Mouse (Mus musculus) kidney, adult 8-10 months (tissue): ENCODE results near the gene Carmil1.

ENCODE experiments used
- DNase-seq, 2 experiments: peaks; one replicate each; pipeline ENCODE4 v3.0.0; 2022

Gene Carmil1

GRCm38 (mm10) chr13:24202314-24202713 lies 78.3 kb downstream of the Carmil1 start:
- DNase-seq, result no peak

DNA sequence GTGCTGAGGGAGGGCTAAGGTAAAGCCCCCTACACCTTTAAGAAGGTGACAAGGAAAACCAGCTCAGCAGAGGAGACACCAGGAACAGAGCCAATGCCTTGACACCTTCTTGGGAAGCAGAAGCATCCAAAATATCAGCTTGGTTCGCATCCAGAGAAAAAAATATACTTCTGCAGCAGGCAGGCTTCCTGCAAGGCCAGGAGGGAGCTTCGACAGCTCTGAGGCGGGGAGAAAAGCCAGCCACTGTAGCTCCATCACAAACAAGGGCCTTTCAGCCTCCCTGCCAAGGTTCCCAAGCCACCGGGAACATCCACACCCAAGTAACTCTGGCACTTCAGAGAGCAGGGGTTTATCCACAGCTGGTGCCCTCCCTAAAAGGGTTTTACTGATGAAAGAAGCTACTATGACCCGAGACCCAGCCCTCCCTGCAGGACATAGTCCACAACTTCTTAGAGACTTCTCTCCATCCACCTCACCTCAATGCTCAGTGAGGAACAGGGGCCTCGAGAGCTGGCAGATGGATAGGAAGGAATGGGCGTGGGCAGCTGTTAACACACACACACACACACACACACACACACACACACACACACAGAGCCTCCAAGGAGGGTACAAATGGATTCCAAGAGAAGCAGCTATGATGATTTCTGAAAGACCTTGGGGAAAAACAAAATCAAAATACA lies 80.6 kb downstream of the Carmil1 start:
- DNase-seq, result no peak

GRCm38 (mm10) chr13:24198396-24198924 lies 82.1 kb downstream of the Carmil1 start:
- DNase-seq, result no peak

DNA sequence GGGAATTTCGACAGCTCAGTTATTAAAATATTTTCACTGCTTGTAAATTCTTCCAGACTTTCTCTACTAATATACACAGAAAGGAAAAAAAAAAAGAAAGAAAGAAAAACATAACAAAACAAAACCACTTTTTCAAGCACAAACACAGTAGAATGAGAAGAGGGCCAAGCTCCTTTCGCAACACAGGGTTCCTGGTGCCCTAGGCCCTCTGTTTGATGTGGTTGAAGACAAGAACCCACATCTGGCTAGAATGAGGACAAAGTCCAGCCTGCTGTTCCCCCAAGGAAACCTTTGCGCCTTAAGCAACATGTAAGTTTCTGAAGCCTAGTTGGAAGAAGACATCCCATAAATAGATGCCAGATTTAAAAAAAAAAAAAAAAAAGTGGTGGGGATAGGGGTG lies 85.2 kb downstream of the Carmil1 start:
- no peak for DNase-seq

DNA sequence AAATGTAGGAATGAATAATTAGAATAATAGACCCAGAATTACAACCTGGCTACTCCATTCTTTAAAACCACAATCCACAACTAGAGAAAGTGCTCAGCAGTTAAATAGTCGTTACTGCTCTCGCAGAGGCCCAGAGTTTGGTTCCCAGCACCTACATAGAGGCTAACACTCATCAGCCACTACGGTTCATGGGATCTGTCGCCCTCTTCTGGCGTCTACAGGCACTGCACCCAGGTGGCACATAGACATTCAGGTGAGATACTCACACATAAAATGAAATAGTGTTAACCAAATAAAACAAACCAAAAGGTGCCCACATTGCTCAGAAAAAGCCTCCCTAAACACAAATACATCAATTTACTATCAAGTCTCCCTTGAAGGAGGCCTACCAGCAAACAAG lies 86.6 kb downstream of the Carmil1 start:
- no peak for DNase-seq

GRCm38 (mm10) chr13:24190875-24191663 lies 89.5 kb downstream of the Carmil1 start:
- DNase-seq, result no peak

DNA sequence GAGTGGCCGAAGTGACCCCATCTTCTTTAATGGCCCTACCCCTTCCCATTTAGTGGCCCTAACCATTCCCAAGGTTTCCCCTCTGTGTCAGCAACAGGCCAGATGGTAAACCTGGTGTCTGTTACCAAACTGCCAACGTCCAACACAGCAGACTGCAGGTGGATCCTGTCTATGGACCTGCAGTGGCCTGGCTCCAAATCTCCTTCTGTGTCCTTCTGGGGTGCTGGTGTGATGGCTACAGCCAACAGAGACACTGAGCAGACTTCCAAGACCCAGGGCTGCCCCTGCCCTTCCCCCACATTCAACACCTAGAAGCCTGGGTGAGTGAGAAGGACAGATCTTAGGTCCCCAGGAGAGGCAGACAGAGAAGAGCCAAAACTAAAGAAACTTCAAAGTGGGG lies 93.6 kb downstream of the Carmil1 start:
- no peak for DNase-seq

- DNase-seq, result no peak
Measured at GRCm38 (mm10) chr13:24185641-24186040, 95.0 kb downstream of the Carmil1 start.

- no peak for DNase-seq
Measured at GRCm38 (mm10) chr13:24182878-24183277, 97.7 kb downstream of the Carmil1 start.

- no peak for DNase-seq
Measured at GRCm38 (mm10) chr13:24179538-24179937, 101.1 kb downstream of the Carmil1 start.

- DNase-seq, result no peak
Measured at GRCm38 (mm10) chr13:24177600-24177999, 103.0 kb downstream of the Carmil1 start.

DNA sequence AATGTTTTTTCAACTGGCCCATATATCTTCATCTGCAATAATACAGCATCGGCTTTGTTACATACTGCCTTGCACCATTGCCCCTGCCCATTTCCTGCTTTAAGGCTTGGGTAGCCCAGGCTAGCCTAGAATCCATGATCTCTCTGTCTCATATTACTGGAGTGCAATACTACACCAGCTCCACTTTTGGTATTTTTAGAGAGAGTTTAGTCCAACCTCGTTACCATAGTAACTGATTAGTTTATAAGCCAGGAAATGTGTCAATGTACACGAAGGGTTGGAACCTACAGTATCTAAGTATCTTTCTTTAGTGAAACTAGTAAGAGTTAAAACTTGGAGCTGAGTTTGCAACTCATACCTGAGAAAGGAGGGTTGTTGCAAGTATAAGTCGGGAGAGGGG lies 103.8 kb downstream of the Carmil1 start:
- DNase-seq, result no peak

GRCm38 (mm10) chr13:24169658-24170057 lies 110.9 kb downstream of the Carmil1 start:
- no peak for DNase-seq

DNA sequence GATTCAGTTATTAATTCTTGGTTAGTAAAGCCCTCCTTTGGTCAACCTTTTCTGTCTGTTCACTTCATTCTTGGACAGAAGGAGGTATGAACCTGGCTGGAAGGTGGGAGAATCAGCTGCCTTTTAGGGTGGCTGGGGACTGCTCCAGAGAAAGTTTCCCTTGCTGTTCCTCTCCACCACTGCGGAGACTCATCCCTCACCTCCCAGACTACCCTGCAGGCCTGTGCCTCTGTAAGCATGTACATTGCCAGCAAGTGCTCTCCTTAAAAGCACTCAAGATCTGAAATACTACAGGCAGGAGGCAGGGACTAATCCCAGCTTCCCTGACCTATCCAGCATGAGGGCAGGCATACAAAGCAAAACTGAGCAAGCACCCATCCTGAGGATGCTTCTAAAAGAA lies 117.2 kb downstream of the Carmil1 start:
- DNase-seq, result no peak

DNA sequence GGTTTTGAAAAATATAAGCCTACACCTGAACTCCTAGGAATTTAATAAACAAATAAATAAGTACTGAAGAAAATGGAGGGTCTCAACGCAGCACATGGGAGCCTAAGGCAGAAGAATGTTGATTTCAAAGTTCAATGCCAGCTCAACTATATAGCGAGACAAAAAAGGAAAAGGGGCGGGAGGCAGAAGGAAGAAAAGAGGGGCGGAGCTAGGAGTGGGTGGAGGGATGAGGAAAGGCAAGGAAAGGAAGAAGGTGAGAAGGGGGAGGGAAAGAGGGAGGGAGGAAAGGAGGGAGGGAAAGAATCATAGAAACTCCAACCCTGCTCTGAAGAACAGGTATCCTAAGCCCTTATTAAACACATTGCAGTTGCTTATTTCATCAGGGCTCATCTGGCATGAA lies 119.5 kb downstream of the Carmil1 start:
- no peak for DNase-seq

- no peak for DNase-seq
Measured at GRCm38 (mm10) chr13:24159972-24160371, 120.6 kb downstream of the Carmil1 start.

GRCm38 (mm10) chr13:24159190-24159965 lies 121.2 kb downstream of the Carmil1 start:
- no peak for DNase-seq

GRCm38 (mm10) chr13:24157560-24158011 lies 123.0 kb downstream of the Carmil1 start:
- no peak for DNase-seq

DNA sequence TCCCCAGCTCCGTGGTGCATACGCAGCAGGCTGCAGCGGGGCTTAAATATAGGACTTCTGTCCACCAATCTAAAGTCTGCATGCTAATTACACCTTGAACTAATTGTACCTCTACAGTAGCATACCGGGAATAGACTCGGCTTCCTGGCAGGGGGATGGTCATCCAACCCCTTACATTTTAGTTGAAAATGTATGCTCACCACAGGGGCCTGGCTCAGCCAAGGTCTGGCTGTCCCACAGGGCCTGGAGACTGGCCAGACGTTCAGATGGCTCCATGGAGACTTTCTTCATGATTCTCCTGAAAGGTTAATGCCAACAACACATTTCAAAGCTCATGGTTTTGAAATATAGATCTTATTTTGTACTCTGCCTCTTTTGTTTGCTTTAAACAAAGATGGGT lies 125.4 kb downstream of the Carmil1 start:
- DNase-seq, result no peak

DNA sequence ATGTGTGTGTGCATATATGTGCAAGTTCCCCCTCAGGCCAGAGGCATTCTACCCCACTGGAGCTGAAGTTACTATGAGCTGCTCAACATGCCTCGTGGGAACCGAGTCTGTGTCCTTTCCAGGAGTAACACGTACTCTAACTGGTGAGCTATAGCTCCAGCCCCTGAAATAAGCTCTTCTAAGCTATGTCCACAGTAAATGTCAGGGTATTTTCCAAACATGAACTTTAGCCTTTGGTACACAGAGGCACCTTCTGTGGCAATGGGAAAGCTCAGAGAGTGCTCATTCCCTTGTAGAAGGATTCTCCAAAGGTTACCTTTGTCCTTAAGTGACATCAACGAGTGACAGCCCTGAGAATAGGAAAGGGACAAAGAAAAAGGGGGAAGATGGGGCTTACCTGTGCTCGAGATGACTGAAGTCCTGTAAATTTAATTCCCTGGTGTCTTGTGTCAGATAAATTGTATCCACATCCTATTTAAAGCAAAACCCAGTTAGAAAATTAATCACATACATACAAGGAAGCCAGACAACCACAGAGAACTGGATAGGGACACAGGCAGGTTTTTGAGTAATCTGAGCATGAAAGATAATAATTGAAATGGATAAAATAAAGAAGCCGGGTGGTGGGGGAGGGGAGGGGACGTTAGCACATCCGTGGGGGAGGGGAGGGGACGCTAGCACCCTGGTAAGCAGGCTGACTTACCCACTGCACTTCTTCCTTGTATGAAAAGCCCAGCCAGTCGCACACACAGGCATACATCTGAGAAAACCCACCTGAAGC lies 126.1 kb downstream of the Carmil1 start:
- DNase-seq, result no peak

GRCm38 (mm10) chr13:24152610-24153009 lies 128.0 kb downstream of the Carmil1 start:
- no peak for DNase-seq

- DNase-seq, result no peak
Measured at GRCm38 (mm10) chr13:24151335-24151734, 129.3 kb downstream of the Carmil1 start.

GRCm38 (mm10) chr13:24148549-24148948 lies 132.0 kb downstream of the Carmil1 start:
- no peak for DNase-seq
